Mouse (Mus musculus) neutrophil, adult 65 days (primary cell): Measurements from ENCODE around the gene Ifitm7. TPM values are rescaled to one million over a fixed set of nuclear protein-coding genes. Genes with fewer than 3 reads are reported as not detected.

Experiments used
- total RNA-seq: library from RNA; stranded (reverse); gene quantifications from 2 replicates; pipeline ENCODE4 v1.2.4, GENCODE M21; 2023

Ifitm7 gene
- total RNA-seq, result not detected in 2 replicates

GRCm38 (mm10) chr16:13986574-13987478 is at the start of gene Ifitm7, which contains the start of gene 2900011O08Rik:
Gene Ifitm7, minus strand, starts transcription at chr16:13986888.
Gene 2900011O08Rik, plus strand, starts transcription at chr16:13986604.

Other genes starting within 250 kb of the Ifitm7 start
- gene Rrn3, start 206.2 kb downstream of the Ifitm7 start, total RNA-seq, result 7.7 and 8.2 TPM in 2 replicates
- 30.4 and 34.8 TPM in 2 replicates for gene Ntan1, start 168.0 kb downstream of the Ifitm7 start, total RNA-seq
- gene Pdxdc1, start 83.8 kb downstream of the Ifitm7 start, total RNA-seq, result 35.9 and 68.0 TPM in 2 replicates
- gene Mpv17l, start 83.7 kb downstream of the Ifitm7 start, total RNA-seq, result 1.2 and 1.3 TPM in 2 replicates
- gene 2900011O08Rik, start 284 bp downstream of the Ifitm7 start, total RNA-seq, result not detected in 2 replicates
- 28.5 and 35.3 TPM in 2 replicates for gene Nde1, start 176.4 kb upstream of the Ifitm7 start, total RNA-seq
- gene Marf1, start 176.5 kb upstream of the Ifitm7 start, total RNA-seq, result 30.9 and 37.7 TPM in 2 replicates